Mouse (Mus musculus) spleen, adult 12 weeks (tissue): ENCODE data around the gene Scml4.

ENCODE experiments used
- DNase-seq: peaks from one replicate; pipeline ENCODE4 v3.0.0; 2022; ENCODE audit warnings: low spot score

Gene Scml4

DNA sequence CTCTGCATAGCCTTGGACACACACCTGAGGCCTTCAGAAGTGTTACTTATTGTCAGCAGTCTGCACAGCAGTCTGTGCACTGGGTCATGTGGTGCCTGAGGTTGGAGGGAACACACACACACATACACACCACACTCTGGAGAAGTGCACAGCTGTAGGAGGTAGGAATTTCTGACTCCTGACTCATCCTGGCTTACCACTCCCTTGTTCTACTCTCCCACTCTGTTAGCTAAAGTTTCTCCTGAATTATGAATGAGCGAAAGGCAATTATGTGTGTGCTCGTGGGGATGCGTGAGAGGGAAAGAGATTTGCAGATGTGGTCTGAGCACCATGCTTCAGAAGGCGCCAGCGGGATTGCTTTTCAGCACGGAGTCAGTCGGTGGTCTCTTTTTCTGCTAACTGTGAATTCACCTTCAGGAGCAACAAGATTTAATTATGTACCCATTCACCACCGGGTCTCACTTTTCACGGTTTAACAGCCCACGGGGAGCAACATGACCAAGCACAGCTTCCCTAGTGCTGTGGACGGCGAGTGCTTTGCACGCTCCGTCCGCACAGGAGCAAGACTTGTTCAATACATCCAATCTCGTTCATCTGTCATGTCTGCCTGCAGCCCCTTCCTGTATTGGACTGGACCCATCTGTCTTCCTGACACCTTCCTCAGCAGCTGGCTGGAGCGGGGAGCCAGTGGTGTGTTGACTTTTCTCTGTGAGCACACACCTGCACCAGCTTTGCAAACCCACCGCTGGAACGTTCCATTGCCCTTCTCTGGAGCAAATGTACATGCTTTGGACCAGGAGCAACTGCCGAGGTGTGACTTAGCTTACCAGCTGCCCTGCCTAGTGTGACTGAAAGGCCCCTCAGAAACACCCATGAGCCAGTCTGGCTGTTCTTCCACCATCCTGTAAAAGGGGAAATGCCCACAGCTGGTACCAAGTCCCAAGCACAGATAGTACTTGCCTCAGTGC, 91.2 kb downstream of the Scml4 start:
- no peak for DNase-seq

DNA sequence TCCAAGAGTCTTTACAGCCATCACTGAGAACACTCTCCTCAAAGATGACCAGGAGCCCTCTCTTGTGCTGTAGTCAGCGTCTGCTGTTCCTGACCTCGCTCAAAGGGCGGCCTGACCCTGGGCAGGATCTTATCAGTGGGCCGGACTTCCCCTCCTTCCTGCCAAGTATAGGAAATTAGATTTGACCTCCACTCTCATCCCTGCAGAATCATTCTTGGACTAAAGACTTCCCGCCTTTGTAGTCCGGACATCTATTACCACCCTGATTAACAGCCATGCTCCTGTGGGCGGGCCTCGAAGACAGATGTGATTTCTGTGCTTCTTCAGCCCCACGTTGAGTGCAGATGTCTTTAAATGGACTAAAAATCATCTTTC, 91.9 kb downstream of the Scml4 start:
- DNase-seq: no peak

DNA sequence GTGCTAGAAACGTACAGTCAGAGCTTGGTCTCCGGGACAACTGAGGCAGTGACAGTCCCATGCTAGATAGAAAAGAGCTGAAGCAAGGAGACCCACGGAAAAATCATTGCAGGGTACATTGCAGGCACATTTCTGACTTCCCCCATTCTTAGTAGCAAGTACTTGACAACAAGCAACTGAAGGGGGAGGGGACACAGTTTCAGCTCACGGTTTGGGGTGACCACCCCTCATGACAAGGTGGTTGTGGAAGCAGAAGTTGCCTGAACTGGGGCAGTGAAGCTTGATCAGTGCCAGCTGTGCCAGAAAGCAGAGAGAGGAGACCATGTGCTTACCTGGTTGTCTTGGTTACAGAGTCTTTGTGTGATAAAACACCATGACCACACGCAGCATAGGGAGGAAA, 93.4 kb downstream of the Scml4 start:
- DNase-seq: no peak

DNA sequence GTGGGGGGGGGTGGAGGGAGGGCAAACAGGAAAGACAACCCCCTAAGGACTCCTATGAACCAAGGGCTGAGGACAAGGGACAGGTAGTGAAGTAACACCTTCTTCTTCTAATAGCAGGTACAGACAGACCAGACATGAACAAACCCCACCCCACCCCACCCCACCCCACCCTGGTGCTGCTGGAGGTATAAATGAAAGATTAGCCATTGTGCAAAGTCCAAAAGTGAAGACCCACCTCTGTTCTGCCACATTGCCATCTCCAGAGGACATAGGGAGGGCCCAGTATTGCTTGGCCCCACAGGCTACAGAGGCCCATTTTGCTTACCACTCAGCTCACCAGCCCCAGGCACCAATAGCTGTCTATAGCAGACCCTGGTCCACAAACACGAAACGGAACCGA, 95.0 kb downstream of the Scml4 start:
- no peak for DNase-seq

DNA sequence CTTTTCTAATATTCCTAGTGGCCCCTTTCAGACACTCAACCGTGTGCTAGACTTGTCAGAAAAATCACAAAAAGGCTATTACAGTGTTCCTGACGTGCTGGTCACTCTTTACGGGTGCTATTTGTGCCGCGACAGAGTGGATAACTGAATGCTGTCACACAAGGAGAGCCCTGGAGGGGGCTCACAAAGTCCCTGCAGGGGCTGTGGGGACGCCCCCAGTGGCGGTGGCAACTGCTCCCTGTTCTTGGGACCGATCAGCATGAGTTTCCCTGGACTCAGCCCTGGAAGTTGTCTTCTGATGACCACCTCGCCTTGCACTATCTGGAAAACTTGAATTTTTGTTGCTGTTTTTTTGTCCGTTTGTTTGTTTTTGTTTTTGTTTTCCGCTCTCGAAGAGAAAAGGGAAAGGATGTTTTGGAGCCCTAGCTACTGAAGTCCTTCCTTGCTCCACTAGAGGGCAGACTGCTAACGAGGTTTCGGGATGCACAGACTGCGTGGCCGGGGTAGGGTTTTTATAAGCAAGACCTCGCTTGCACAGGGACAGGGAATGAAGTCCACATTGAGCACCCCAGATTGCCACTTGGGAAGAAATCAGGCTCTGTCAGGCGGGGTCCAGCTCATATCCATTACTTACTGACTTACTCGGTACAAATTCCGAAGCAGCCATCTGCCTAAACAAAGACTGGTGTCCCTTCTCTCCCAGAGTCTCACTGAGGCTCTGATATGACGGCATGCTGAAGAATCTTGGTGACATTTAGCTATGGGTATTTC, 97.9 kb downstream of the Scml4 start:
- DNase-seq: no peak

GRCm38 (mm10) chr10:42958686-42959085, 98.5 kb downstream of the Scml4 start:
- DNase-seq: no peak

DNA sequence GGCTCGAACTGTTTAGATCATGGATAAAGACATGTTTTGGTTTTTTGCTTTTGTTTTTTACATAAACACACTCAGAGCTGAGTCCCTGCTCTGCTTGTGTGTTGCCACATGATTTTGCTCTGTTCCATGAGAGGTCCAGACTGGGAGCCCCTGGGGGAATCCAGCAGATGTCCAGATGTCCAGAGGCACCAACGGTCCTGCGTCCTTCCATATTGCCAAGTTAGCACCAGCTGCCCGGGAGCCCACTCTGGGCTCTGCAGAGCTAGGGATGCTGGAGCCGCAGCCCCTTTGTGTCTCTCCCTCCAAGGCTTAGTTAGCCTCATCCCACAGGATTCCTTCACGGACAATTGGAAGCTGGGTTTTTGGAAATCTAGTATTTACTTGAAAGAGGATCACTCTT, 101.6 kb downstream of the Scml4 start:
- DNase-seq: no peak

DNA sequence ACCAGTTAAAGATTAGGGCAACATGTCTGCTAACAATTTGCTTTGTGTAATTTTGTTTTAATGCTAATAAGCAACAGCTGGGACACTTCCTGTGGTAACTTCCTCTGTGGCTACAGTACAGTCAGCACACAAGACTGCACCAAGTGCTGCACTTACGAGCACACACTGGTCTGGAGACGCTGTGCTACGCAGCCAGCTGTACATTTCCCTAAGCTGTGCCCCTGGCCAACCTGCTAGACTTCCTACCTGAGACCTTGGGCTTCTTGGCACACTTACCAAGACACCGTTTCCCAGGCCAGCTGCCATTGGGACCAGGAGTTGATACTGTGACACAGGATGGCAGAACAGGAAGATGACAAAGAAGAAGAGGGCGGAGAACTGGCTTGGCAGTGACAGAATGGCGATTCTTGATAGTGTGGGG, 102.0 kb downstream of the Scml4 start:
- peak; percentile 5 for DNase-seq

DNA sequence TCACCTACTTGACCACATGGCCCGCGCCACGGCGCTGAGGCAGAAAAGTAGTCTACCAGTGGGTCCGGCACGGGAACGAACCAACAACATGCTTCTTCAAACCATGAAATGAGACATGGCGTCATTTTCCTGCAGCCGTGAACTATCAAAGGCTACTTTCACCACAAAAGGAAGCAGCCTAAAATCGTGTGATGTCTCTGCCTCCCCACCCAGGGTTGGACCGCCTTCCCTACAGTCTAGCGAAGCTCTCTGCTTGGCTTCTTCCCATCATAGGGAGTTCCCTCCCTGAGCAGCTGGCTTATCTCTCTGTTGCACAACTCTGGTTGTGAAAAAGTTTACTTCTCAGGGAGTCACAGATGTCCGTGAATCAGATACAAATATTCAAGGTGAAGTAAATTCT, 102.5 kb downstream of the Scml4 start:
- DNase-seq: no peak

GRCm38 (mm10) chr10:42963061-42963460, 102.9 kb downstream of the Scml4 start:
- no peak for DNase-seq

DNA sequence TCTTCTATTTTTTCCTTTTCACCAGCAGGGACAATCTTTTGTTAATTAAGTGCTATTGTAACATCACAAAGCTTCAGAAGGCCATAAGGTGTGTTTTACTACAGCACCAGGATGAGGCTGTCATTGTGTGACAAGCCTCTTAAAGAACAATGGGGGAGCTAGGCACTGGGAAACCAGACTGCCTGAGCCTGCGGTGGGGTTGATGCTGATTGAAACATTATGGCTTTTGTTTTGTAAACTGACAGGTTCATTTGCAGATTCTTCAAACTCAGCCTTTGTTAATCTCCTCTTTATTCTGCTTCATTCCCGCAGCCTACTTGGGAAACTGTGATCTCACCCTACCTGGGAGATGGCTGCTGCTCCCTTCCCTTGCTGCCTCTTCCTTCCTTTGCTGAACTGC, 108.2 kb downstream of the Scml4 start:
- no peak for DNase-seq

GRCm38 (mm10) chr10:42972504-42973172, 112.5 kb downstream of the Scml4 start:
- no peak for DNase-seq

GRCm38 (mm10) chr10:42973537-42973936, 113.4 kb downstream of the Scml4 start:
- no peak for DNase-seq

DNA sequence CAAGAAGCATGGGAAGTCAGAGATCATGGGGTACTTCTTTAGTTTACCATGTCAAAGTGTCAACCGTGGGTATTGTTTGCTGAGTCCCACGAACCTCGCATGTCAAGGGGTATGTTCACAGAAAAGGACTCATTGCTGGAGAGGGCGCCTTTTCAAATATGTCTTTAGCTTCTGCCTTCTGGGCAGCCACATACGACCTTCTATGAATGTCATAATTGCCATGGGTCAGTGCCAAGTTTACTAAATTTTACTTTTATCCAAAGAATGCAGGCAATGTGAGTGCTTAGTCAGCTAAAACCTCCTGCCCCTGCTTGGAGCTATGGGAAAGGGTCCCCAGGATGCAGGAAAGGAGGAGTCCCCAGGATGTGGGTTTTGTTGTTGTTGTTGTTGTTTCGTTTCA, 116.4 kb downstream of the Scml4 start:
- DNase-seq: no peak

DNA sequence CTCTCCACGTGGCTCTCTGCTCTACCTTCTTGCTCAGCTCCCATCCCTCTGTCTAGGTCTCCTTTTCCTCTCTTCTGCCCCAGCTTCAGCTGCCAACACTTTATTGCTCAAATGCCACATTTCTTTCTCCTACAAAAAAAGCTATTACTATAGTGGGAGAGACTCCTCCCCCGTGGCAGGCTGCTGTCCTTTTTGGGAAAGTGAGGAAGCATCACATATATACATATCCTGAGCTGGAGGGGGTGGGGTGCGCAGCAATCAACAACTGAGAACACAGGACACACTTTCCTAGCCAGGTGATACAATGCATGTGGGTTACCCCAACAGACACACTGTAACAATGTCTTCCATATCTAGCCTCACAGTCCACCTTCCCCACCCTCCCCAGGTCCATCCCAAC, 118.2 kb downstream of the Scml4 start:
- no peak for DNase-seq

GRCm38 (mm10) chr10:42980999-42981757, 121.0 kb downstream of the Scml4 start:
- no peak for DNase-seq

- no peak for DNase-seq
Observed at GRCm38 (mm10) chr10:42984886-42985285, 124.7 kb downstream of the Scml4 start.

GRCm38 (mm10) chr10:42987594-42988052, 127.5 kb downstream of the Scml4 start:
- no peak for DNase-seq

DNA sequence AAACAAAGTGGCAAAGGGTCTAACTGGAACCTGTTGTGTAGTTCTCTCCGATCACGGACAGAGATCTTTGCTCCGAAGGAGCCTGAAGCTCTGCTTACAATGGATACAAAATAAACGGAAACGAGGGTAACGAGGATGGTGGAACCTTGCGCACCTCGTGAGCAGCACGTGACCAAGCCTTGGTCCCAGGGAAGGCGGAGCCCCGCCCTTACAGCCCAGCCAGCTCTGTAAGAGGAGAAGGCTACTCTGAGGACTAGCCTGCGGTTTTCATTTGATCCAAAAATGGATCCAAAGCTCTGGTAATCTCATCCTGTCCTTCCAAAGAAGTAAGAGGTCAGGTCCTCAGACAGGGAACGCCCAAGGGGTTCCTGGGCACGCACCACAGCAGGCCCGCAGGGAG, 128.5 kb downstream of the Scml4 start:
- DNase-seq: no peak

DNA sequence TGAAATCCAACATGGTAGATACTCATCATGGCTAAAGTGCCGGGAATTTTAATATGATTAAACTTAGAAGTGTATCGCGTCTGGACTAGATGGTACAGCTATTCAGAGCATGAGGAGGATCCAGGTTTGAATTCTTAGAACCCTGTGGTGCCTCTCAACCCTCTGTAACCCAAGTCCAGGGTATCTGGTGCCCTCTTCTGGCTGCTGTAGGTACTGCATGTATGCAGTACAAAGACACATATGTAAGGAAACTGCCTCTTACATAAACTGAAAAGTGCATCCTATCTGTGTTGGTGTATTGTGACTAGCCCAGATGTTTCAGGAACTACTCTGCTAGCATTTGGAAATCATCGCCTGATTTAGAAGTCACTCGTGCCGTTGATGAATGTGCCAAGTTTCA, 129.7 kb downstream of the Scml4 start:
- DNase-seq: no peak

- no peak for DNase-seq
Observed at GRCm38 (mm10) chr10:42991018-42991417, 130.8 kb downstream of the Scml4 start.

- no peak for DNase-seq
Observed at GRCm38 (mm10) chr10:42994331-42994782, 134.2 kb downstream of the Scml4 start.
